In the genomic region with DNA sequence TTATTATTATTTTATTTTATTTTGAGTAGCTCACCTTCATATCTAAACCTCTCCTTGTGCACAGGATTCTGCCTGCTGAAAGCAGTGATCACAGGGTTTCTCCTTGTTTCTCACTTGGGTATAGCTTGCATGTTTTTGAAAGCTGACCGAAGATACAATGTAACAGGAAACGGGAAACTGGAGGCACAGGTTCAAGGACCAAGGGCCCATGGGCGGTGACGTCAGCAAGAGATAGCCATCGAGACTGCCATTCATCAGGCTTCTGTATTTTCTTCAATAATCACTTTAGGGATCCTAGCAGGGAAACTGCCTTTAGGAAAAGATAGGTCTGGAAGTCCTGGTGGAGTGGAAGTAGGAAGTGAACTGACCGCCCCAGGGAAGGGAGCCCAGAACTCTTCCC, we compare ENCODE assay signal across 29 mouse cellular contexts. TPM values are rescaled to one million over a fixed set of nuclear protein-coding genes. Genes with fewer than 3 reads are reported as not detected.
"Had no signal": no experiment of that assay in that cellular context is flagged by ENCODE, and none has a peak within 500 bp of the region (broad histone marks: within the 10 kb centered on the region; RNA-seq: fewer than 3 reads in every experiment).

No protein-coding gene starts in this region.

- H3K4me3 ChIP-seq: limb, embryonic 10.5 days; limb, embryonic 12.5 days; limb, embryonic 13.5 days; limb, embryonic 15.5 days; liver, embryonic 12.5 days; liver, embryonic 13.5 days; liver, embryonic 15.5 days; lung, embryonic 15.5 days; megakaryocyte, embryonic 14.5 days; midbrain, embryonic 13.5 days; midbrain, embryonic 15.5 days; myocyte had no signal

- DNase-seq: left cerebral cortex, postnatal 4 days; liver; liver, embryonic 13.5 days; liver, postnatal 0 days; lung, adult 18-20 months; lung, adult 2 months; lung, embryonic 14.5 days; lung, postnatal 10 days; lung, postnatal 14 days; lung, postnatal 36 days; lung, postnatal 4 days had no signal

- H3K9me3 ChIP-seq: limb, embryonic 10.5 days; limb, embryonic 15.5 days; liver, embryonic 15.5 days; lung, embryonic 15.5 days; midbrain, embryonic 15.5 days had no signal

- H3K9ac ChIP-seq: limb, embryonic 12.5 days; limb, embryonic 13.5 days; limb, embryonic 15.5 days; liver, embryonic 12.5 days; liver, embryonic 13.5 days; liver, embryonic 14.5 days; liver, embryonic 15.5 days; liver, postnatal 0 days; lung, embryonic 14.5 days; lung, embryonic 15.5 days; midbrain, embryonic 13.5 days; midbrain, embryonic 15.5 days had no signal

- H3K27ac ChIP-seq: limb, embryonic 10.5 days; limb, embryonic 12.5 days; limb, embryonic 13.5 days; limb, embryonic 15.5 days; liver, embryonic 12.5 days; liver, embryonic 13.5 days; liver, embryonic 14.5 days; liver, embryonic 15.5 days; lung, embryonic 15.5 days; macrophage; midbrain, embryonic 12.5 days; midbrain, embryonic 13.5 days; midbrain, embryonic 15.5 days had no signal

- H3K4me2 ChIP-seq: limb, embryonic 12.5 days; limb, embryonic 13.5 days; limb, embryonic 15.5 days; liver, embryonic 11.5 days; liver, embryonic 12.5 days; liver, embryonic 13.5 days; liver, embryonic 15.5 days; lung, embryonic 14.5 days; lung, embryonic 15.5 days; midbrain, embryonic 11.5 days; midbrain, embryonic 15.5 days had no signal

- ATAC-seq: liver, embryonic 12.5 days; liver, postnatal 0 days; lung, postnatal 0 days; midbrain, embryonic 13.5 days; midbrain, embryonic 15.5 days; midbrain, embryonic 16.5 days had no signal

- H3K27me3 ChIP-seq: limb, embryonic 15.5 days; liver, embryonic 13.5 days; liver, embryonic 15.5 days; lung, embryonic 15.5 days; megakaryocyte, embryonic 14.5 days had no signal

RNA-seq across cellular contexts. Expression of gene Tcea3, which starts 44.2 kb away (rescaled TPM):
- polyA plus RNA-seq: macrophage had no signal
